Mouse (Mus musculus): ENCODE measurements at regions not wholly inside any gene's neighbourhood (a gene's known extent, or its start where the extent isn't known, plus 50 kb on each side); places are given as distances from the start of the nearest gene placed in this dataset.

GRCm38 (mm10) chr11:18495108-18495757 is 523.6 kb downstream of the Meis1 start:
- intact Hi-C loops (cut with DNase I): no loop called here
- Histone ChIP-seq H3K27ac (no peak overlapping the region), H3K4me3 (no peak overlapping the region)
- no peak for TF ChIP-seq CTCF (IDR thresholded peaks at IDR 0.05)
- no peak for DNase-seq

DNA sequence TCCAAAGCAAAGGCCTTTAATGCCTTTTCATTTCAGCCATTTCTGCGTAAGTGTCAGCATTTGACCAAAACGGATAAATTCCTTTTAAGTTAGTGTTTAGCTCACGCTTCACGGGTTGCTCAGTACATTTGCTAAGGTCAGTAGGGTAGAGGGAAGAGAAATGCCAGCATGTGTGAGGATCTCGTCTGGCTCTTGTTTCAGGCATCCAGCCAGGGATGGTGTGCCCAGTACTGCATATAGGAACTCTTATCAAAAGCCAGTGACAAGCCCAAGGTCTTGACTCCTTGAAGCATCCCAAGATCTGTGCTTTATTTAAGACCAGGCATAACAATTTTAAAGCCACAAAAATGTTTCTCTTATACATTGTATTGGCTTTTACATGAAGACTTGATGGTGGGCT is 524.8 kb downstream of the Meis1 start:
- TF ChIP-seq CTCF (IDR thresholded peaks at IDR 0.05): no peak
- H3K4me3 ChIP-seq: no peak overlapping the region
- intact Hi-C loops (cut with DNase I): no loop called here
- H3K27ac ChIP-seq: no peak overlapping the region
- no peak for DNase-seq

- intact Hi-C loops (cut with DNase I): no loop called here
- TF ChIP-seq CTCF (IDR thresholded peaks at IDR 0.05): no peak
- no peak overlapping the region for H3K4me3 ChIP-seq
- H3K27ac ChIP-seq: no peak overlapping the region
- no peak for DNase-seq
These were observed 525.7 kb downstream of the Meis1 start for GRCm38 (mm10) chr11:18493086-18493485.

DNA sequence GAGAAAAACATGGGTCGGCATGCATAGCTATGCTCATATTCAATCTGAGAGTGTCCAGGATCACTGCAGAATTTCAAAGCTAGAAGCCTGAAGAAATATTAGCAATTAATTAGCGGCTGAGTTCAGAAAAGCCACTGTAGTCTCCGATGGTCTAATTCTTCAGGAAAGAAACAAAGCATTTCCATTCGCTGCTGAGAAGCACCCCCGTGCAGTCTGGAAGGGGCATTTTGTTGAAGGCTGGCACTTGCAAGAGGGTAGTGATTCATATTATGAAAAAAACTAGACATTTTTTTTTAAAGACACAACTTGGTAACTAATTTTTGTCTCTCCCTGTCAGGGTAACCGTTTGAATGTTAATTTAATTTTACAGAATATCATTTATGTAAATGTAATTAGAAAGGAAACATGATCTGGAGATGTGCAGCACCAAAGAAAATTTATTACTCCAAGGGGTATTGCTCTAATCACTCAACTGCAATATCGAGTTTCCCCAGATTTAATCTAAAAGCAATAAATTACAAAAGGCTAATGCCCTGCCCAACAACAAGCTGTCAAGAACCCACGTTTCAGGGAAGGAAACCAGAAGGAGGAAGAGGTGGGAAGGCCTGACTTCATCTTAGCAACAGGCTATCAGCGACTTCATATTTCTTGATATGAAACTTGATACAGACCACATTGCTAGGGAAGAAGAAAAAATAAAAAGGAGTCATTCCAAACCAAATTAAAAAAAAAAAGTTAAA is 529.1 kb downstream of the Meis1 start:
- no peak for TF ChIP-seq CTCF (IDR thresholded peaks at IDR 0.05)
- intact Hi-C loops (cut with DNase I): no loop called here

DNA sequence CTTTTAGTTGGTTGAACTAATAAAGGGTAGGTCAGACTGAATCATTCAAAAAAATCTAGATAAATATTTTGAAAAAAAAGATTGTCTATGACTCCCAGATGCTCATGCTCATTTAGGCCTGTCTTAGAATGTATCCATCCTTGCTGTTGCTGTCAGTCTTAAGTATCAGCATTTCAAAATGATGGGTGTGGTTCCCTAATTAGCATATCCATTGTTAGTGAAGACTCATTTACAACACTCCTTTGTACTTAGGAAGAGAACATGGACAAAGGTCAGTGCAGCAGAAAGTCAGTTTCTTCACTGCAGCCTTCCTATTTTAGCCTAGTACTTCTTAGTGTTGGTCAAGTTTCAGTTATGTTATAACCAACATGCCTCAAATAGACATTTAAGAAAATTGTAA is 525.2 kb upstream of the Etaa1 start:
- intact Hi-C loops (cut with DNase I): no loop called here
- H3K27ac ChIP-seq: no peak overlapping the region
- no peak for DNase-seq
- H3K4me3 ChIP-seq: no peak overlapping the region
- no peak for TF ChIP-seq CTCF (IDR thresholded peaks at IDR 0.05)

More for the DNA sequence above, 529.1 kb downstream of the Meis1 start:
- DNase-seq: no peak
- no peak overlapping the region for H3K4me3 ChIP-seq
- H3K27ac ChIP-seq: no peak overlapping the region

DNA sequence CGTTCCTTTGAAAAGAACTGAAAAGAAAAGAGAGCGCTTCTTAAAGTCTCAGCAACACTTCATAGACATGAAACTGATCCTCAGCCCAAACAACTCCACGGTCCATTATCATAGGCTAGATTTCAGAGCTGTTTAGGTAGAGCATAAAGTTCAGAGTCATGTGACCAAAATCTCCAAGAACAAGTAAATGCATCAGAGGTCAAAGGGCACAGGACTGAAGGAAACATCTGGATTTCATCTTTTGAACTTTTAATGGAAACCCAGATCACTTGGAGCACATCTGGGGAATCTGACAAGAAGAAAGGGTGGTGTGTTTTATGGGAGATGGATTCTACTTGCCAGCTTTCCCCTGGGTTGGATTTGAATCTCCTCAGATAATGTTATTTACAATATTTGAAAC is 497.6 kb upstream of the Etaa1 start:
- TF ChIP-seq CTCF (IDR thresholded peaks at IDR 0.05): no peak
- no peak for DNase-seq
- intact Hi-C loops (cut with DNase I): no loop called here
- Histone ChIP-seq H3K27ac (no peak overlapping the region), H3K4me3 (no peak overlapping the region)

DNA sequence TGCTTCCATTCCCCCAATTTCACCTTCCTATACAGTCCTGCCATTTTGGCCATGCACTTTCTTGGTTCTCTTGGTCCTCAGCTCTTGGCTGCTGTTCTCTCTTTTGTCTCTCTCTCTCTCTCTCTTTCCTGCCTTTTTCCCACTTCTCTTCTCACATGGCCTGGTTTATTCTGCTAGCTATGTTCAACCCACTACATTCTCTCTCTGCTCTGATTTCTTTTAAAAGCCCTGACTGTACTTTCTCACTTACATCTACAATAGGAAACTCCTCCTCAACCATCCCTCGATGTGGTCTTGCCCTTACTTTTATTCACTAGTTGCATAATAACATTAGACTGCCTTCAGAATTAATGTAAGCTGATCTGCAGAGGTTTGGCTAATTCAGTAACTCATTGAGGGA is 495.2 kb upstream of the Etaa1 start:
- DNase-seq: no peak
- no peak for TF ChIP-seq CTCF (IDR thresholded peaks at IDR 0.05)
- H3K27ac ChIP-seq: no peak overlapping the region
- no peak overlapping the region for H3K4me3 ChIP-seq
- intact Hi-C loops (cut with DNase I): no loop called here

DNA sequence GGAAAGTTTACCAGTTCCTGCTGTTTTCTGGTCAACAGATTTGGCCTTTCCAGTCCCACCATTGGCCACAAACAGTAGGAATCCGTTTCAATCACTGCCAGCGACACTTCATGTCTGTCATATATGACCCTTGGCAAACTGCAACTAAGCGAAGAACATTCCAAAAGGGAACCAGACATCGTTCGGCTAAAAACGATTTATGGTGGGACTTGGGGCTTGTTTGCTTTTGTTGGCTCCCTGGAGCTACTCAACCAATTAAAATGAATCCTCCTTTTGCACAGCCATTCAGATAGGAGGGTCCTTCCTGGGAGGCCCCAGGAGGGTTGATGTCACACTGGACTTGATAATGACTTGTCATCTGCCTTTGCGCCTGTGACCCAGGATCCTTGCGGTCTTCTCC is 490.9 kb upstream of the Etaa1 start:
- intact Hi-C loops (cut with DNase I): no loop called here
- no peak for DNase-seq
- TF ChIP-seq CTCF (IDR thresholded peaks at IDR 0.05): no peak
- Histone ChIP-seq H3K4me3 (no peak overlapping the region), H3K27ac (no peak overlapping the region)

DNA sequence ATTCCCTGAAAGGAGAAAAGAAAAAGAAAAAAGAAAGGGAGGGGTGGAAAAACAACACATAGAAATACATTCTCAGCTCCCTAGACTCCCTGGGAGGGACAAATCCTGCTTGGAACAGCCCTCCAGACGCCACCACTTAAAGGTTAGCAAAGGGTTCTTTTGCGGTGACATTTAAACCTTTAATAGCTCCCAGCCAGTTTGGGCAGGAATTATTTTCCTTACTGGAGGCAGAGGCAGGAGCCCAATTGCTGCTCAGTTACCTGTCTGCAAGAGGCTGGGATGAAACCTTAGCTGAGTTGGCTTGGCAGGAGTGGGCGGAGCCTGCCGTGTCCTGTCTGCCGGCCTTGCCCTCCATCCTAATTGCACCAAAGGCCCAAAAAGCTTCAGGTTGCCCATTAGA is 490.4 kb upstream of the Etaa1 start:
- DNase-seq: no peak
- intact Hi-C loops (cut with DNase I): no loop called here
- no peak overlapping the region for H3K4me3 ChIP-seq
- H3K27ac ChIP-seq: no peak overlapping the region
- no peak for TF ChIP-seq CTCF (IDR thresholded peaks at IDR 0.05)

DNA sequence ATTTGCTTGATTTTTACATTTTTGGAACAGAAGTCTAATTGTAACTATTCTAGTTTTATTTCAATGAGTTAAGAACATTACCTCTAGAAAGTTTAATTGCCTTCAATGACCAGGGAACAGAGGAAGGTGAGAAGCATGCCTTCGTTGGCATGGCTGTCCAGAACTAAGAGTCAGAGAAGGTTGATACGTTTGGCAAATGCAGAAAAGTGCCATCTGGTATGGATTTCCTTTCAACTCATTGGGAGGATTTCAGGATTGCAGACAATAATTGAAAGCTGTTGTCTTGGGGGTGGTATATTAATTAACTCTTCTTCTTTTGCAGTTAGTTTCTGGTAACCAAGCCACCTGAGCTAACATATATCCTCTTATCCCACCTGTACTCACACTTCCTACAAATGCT is 489.5 kb upstream of the Etaa1 start:
- Histone ChIP-seq H3K27ac (no peak overlapping the region), H3K4me3 (no peak overlapping the region)
- DNase-seq: no peak
- intact Hi-C loops (cut with DNase I): no loop called here
- TF ChIP-seq CTCF (IDR thresholded peaks at IDR 0.05): no peak

- TF ChIP-seq CTCF (IDR thresholded peaks at IDR 0.05): no peak
- DNase-seq: no peak
- no peak overlapping the region for H3K4me3 ChIP-seq
- no peak overlapping the region for H3K27ac ChIP-seq
- intact Hi-C loops (cut with DNase I): no loop called here
These were observed 484.3 kb upstream of the Etaa1 start for GRCm38 (mm10) chr11:18437834-18438611.

GRCm38 (mm10) chr11:18421076-18421475 is 467.4 kb upstream of the Etaa1 start:
- no peak overlapping the region for H3K27ac ChIP-seq
- DNase-seq: no peak
- H3K4me3 ChIP-seq: no peak overlapping the region
- intact Hi-C loops (cut with DNase I): no loop called here
- TF ChIP-seq CTCF (IDR thresholded peaks at IDR 0.05): no peak

DNA sequence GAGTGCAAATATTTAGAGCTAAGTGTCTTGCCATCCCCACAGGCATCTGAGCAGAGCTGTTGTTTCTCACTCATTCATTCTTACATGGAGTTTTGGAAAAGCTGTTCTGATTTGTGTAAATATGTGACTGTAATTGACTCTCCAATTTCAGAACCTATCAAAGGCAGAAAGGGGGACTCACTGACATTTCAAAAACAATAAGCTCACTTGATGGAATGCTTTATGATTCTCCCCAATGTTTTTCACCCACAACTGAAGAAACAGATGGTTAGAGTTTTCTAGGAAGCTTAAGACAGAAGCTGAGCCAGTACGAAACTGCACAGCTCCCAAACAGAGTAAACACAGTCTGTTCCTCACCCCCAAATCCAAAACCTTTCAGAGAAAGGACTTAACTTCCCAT is 460.1 kb upstream of the Etaa1 start:
- no peak overlapping the region for H3K4me3 ChIP-seq
- no peak for TF ChIP-seq CTCF (IDR thresholded peaks at IDR 0.05)
- no peak overlapping the region for H3K27ac ChIP-seq
- DNase-seq: no peak
- intact Hi-C loops (cut with DNase I): no loop called here
